Mouse (Mus musculus) ES-Bruce4 (cell line): ENCODE results near the gene Faim2.

ENCODE experiments used
- CTCF ChIP-seq: IDR thresholded peaks from one replicate; pipeline ENCODE4 v1.8.1; 2011; ENCODE audit warnings: low read depth, low read length
- EP300 ChIP-seq: IDR thresholded peaks from 2 replicates; pipeline ENCODE4 v1.6.1; 2011; ENCODE audit warnings: low read depth, low read length; ENCODE audit not compliant: insufficient read depth
- POLR2A ChIP-seq: IDR thresholded peaks from one replicate; pipeline ENCODE4 v1.8.1; 2011; ENCODE audit warnings: low read length; ENCODE audit not compliant: insufficient read depth

DNA sequence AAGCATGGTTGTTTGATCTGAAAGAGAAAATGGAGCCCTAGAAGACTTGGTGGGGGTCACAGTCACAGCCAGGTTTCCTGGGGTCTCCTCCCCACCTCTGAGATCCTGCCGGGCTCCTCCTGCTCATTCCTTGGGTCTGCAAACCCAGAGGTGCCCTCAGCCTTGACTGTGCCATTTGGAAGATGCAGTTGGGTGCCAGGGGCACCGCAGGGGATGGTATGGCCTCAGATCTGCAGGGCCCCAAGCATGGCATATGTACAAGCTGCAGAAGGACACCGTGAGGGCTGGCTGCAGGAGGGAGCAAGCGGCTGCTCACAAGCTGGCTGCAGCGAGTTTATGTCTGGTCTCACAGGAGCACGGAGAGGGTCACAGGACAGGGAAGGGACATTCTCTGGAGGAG lies 28.2 kb downstream of the Faim2 start:
- TF ChIP-seq CTCF (no peak), EP300 (no peak), POLR2A (no peak)
